Mouse (Mus musculus) bone marrow macrophage, adult 2 months (primary cell): ENCODE measurements around the gene Med12l.

ENCODE experiments used
- CTCF ChIP-seq: IDR thresholded peaks from 2 replicates; pipeline ENCODE4 v1.5.1; 2012; ENCODE audit warnings: low read depth, mild to moderate bottlenecking, low read length, moderate library complexity
- POLR2A ChIP-seq: IDR thresholded peaks from 2 replicates; pipeline ENCODE4 v1.6.1; 2012; ENCODE audit warnings: mild to moderate bottlenecking, low read depth, low read length, borderline replicate concordance

DNA sequence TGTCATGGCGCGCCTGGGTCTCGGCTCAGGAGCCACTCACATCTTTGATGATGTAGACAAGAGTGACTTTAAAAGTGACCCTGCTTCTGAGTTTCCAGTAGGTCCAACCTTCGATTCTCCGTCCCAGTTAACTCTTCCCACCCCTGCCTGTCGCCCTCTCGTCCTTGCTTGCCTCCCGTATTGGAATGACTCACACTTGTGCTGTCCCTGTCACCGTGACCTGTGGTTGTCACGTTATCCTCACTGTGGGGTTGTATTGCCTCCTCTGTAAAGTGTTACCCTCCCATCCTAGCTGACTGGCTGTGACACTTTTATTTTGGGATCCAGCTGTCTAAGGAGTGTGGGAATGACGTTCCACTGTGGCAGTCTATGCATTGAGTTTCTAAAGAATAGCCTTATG, 87.1 kb downstream of the Med12l start:
- TF ChIP-seq CTCF (no peak), POLR2A (no peak)
